Mouse (Mus musculus): ENCODE measurements around the gene Akap11.

Gene Akap11

GRCm38 (mm10) chr14:78526907-78527306 lies 9.7 kb downstream of the Akap11 start:
- no peak for DNase-seq

- DNase-seq = no peak
These were observed 10.1 kb downstream of the Akap11 start for GRCm38 (mm10) chr14:78526475-78526874.

- DNase-seq = no peak
These were observed 10.8 kb downstream of the Akap11 start for GRCm38 (mm10) chr14:78525611-78526457.

- no peak for DNase-seq
These were observed 11.5 kb downstream of the Akap11 start for GRCm38 (mm10) chr14:78525059-78525458.

GRCm38 (mm10) chr14:78510713-78511112 lies 25.9 kb downstream of the Akap11 start:
- DNase-seq = no peak

GRCm38 (mm10) chr14:78509791-78510190 lies 26.8 kb downstream of the Akap11 start:
- DNase-seq = no peak

- DNase-seq = no peak
These were observed 36.0 kb downstream of the Akap11 start for GRCm38 (mm10) chr14:78500578-78500977.

GRCm38 (mm10) chr14:78496691-78497090 lies 39.9 kb downstream of the Akap11 start:
- no peak for DNase-seq

- DNase-seq = no peak
These were observed 41.4 kb downstream of the Akap11 start for GRCm38 (mm10) chr14:78495241-78495640.

- no peak for DNase-seq
These were observed 44.0 kb downstream of the Akap11 start for GRCm38 (mm10) chr14:78492602-78493001.

- DNase-seq = no peak
These were observed 45.2 kb downstream of the Akap11 start for GRCm38 (mm10) chr14:78491432-78491831.

- DNase-seq = peak; percentile 46
These were observed 54.0 kb downstream of the Akap11 start for GRCm38 (mm10) chr14:78482385-78483231.

- no peak for DNase-seq
These were observed 62.5 kb downstream of the Akap11 start for GRCm38 (mm10) chr14:78474058-78474457.

GRCm38 (mm10) chr14:78470714-78471113 lies 65.9 kb downstream of the Akap11 start:
- DNase-seq = no peak

- peak; percentile 27 for DNase-seq
These were observed 67.6 kb downstream of the Akap11 start for GRCm38 (mm10) chr14:78468991-78469390.

- no peak for DNase-seq
These were observed 68.6 kb downstream of the Akap11 start for GRCm38 (mm10) chr14:78467994-78468393.

GRCm38 (mm10) chr14:78464353-78464752 lies 72.3 kb downstream of the Akap11 start:
- no peak for DNase-seq

- DNase-seq = no peak
These were observed 77.5 kb downstream of the Akap11 start for GRCm38 (mm10) chr14:78459121-78459520.

GRCm38 (mm10) chr14:78458705-78459104 lies 77.9 kb downstream of the Akap11 start:
- no peak for DNase-seq

- no peak for DNase-seq
These were observed 81.6 kb downstream of the Akap11 start for GRCm38 (mm10) chr14:78454970-78455369.

GRCm38 (mm10) chr14:78448807-78449406 lies 87.7 kb downstream of the Akap11 start:
- no peak for DNase-seq

- DNase-seq = no peak
These were observed 88.6 kb downstream of the Akap11 start for GRCm38 (mm10) chr14:78448017-78448416.

GRCm38 (mm10) chr14:78447542-78447941 lies 89.1 kb downstream of the Akap11 start:
- no peak for DNase-seq
